Mouse (Mus musculus) spleen, postnatal 14 days (tissue): Measurements from ENCODE around the gene Shank2.

Experiments
- DNase-seq, 2 experiments: peaks; one replicate each; pipeline ENCODE4 v3.0.0; 2021 to 2022; ENCODE audit warnings: low spot score in 2 of 2

Gene Shank2

GRCm38 (mm10) chr7:144268778-144269177 lies 267.1 kb downstream of the Shank2 start:
- no peak for DNase-seq

DNA sequence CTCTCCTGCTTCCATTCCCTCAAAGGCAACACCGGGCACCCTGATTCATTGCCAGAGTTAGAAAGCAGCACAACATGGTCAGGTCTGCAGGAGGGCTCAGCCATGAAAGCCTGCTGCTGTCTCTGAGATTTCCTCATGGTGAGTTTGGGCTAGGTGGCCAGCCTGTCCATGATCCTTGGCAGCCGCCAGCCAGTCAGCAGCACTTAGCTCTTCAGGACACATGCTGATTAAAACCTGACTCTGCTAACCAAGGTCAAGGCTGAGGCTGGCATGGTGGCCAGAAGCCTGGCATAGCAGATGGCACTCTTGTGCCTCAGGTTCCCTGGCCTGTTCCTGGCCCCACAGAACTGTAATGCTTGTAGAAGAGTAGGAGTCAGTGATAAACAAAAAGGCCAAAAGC lies 269.3 kb downstream of the Shank2 start:
- DNase-seq = no peak

GRCm38 (mm10) chr7:144278703-144279102 lies 277.0 kb downstream of the Shank2 start:
- no peak for DNase-seq

DNA sequence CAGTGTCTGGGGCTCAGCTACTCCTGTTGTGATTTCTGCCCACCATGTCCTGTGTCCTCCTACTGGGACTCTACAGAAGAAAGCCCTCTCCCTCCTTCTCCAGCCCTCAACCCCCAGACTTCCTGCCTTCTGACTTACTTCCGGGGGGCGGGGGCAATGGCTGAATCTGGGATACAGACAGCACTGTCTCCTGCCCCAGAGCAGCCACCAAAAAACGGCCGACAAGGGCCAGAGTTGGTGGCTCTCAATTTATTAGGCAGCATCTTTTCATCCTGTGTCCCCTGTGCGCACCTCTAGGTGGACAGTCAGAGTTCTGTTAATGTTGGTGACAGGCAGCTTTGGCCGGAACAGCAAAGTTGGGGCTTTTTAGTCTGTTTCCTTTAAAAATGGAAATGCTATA lies 282.0 kb downstream of the Shank2 start:
- DNase-seq = no peak

DNA sequence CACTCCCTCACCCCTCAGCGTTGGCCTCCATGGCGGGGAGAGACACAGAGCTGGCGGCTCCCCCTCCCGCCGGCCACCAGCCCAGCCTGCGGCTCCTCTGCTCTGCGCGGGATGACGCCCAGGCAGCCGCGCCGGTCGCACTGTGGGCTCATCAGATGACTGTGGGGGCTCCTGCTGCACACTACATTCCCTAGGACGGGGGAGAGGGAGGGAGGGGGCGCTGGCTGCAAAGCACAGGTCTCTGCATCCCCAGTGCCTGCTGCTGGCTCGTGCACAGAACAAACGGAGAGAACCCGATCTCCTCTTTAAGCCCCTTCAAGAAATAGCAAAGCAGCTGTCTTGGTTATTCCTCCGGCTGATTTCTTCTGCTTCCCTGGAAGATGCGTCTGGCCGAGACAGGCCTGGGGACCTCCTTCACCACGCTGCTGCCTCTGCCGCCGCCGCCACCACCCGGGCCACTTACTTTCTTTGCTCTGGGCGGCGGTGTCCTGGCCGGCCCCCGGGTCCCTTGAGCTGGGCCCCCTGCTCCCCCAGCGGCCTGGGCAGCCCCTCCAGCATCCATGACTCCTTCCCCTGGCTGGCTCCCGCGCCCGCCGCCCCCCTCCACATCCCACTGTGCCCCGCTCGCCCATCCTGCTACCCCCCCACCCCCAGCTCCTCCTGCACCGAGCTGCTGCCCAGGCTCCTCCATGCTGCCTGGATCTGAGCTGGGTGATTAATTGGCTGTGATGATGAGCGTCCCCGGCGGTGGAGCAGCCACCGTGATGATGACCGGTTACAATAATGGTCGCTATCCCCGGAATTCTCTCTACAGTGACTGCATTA lies 282.7 kb downstream of the Shank2 start:
- DNase-seq = no peak

- no peak for DNase-seq
These were observed 283.4 kb downstream of the Shank2 start for GRCm38 (mm10) chr7:144285066-144285633.

DNA sequence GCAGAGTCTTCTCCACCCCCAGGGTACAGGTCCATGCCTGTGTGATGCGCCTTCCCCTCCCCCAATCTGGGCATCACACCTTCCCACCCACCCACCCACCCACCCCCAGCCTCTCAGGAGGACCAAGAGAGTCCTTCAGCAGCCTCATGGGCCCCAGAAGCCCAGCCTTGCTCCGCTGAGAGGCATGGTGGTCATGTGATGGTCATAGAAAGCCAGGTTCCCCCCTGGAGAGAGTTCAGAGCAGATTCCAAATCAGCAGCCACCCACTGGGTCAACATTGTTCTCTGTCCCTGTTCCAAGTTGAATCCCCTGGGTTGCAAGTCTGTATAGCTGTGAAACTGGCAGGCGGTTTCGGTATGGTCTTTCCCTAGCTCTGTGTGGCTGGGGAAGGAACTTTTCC lies 284.2 kb downstream of the Shank2 start:
- DNase-seq = no peak

GRCm38 (mm10) chr7:144287991-144288390 lies 286.3 kb downstream of the Shank2 start:
- no peak for DNase-seq

DNA sequence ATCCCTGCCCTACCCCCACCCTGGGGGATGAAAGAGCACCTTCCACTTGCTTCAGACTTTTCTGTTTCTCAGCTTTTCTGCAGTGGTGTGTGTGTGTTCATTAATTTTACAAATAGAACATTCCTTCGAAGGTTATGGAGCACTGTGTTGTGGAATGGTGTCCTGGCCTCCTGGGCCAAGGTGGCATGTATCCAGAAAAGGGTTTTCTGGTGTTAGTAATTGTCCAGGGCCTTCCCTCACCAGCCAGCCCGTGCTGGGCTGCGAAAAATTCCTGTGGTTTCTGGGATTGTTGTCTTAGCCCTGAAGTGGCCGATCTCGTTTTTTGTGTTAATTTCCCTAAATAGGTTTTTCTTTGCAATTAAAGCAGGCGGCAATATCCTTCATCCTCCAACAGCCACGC lies 289.8 kb downstream of the Shank2 start:
- no peak for DNase-seq

- no peak for DNase-seq
These were observed 291.9 kb downstream of the Shank2 start for GRCm38 (mm10) chr7:144293611-144294010.

GRCm38 (mm10) chr7:144294239-144295200 lies 292.8 kb downstream of the Shank2 start:
- no peak for DNase-seq

DNA sequence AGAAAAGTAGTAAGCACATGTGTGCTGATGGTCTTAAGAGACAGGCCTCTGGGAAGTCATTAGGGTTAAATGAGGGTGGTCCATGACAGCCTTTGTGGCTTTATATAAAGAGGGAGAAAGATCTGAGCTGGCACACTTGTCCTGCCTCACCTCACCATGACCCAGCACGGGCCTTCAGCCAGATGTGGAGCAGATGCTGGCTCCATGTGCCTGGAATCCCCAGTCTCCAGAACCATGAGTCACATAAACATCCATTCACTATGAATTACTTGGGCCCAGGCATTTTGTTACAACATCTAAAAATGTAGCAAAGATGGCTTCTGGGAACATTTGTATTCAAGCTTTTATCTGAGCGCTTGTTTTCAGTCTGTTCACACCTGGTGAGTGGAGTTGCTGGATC lies 297.6 kb downstream of the Shank2 start:
- DNase-seq = no peak

DNA sequence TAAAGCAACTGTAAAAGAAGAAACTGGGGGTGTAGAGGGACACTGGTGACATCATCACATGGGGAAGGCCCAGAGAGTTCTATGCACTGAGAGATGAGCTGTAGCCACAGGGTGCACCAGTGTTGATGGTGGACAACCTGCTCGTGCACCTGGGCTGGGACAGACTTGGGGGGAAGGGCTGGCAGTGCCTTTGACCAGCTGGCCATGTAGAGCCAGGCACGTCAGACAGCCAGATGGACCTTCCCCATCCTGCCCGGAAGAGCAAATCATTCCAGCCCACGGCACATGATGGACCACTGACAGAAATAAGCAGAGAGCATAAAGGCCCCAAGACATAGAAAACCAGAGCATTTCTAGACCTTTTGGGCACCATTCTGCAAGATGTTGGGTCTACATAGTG lies 299.9 kb downstream of the Shank2 start:
- no peak for DNase-seq

GRCm38 (mm10) chr7:144302498-144302897 lies 300.8 kb downstream of the Shank2 start:
- no peak for DNase-seq

DNA sequence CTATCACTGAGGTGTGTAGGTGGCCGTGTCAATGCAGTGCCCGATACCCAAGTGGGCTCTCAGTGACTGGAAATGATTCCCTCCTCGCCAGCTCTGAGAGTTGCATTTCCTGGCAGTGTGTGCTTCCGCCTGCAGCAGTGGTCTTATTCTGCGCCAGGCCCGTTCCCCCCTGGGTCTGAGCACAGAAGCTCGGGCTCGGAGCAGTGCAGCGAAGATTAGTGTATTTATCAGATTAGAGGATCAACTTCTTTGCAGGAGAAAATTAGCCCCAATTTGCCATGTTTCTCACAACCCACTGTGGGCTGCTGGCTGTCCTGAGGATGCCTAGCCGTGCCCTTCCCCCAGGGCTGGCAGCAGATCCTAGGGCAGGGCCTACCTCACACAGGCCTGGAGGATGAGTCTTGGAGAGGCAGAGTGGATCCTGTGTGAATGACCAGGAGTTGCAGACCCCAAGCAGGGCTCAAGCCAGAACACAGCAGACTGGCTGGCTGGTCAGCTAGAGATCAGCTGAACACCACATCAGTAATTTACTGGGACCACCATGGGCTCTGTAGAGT lies 306.2 kb downstream of the Shank2 start:
- DNase-seq = no peak

GRCm38 (mm10) chr7:144314438-144315105 lies 312.8 kb downstream of the Shank2 start:
- no peak for DNase-seq

DNA sequence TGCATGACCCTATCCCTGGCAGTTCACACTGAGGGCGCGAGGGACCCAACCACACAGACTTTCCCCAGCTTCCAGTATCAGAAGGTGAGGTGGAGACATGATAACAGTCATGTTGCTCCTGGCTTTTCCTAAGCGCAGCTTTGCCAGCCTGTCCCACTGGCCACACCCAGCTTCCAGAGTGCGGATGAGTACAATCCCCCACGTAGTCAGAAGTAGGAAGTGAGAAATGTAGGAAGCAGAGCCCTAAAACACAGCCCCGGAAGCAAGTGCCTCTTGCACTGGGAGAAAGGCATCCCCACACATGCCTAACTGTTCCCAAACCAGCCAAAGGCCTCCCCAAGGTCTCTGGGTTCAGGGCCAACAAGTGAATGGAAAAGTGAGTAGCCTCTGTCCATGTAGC lies 314.5 kb downstream of the Shank2 start:
- DNase-seq = no peak

- no peak for DNase-seq
These were observed 315.1 kb downstream of the Shank2 start for GRCm38 (mm10) chr7:144316797-144317196.

DNA sequence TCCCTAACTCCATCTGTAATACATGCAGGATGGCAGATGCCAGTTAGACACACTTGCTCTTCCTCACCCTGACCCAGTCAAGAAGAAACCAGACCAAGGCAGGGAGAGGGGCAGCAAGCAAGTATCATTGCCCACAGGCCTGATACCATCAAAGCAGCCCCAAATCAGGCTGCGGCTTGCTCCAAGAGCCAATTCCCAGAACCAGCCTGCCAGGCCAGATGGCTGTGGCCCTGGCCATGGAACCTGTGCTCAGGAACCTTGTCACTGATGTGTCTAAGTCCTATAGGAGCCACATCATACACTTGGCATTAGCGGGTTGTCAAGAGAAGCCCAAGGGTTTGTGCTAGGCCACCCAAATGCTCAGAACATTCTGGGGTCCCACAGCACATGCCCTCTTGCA lies 322.3 kb downstream of the Shank2 start:
- no peak for DNase-seq

- no peak for DNase-seq
These were observed 323.1 kb downstream of the Shank2 start for GRCm38 (mm10) chr7:144324861-144325260.

DNA sequence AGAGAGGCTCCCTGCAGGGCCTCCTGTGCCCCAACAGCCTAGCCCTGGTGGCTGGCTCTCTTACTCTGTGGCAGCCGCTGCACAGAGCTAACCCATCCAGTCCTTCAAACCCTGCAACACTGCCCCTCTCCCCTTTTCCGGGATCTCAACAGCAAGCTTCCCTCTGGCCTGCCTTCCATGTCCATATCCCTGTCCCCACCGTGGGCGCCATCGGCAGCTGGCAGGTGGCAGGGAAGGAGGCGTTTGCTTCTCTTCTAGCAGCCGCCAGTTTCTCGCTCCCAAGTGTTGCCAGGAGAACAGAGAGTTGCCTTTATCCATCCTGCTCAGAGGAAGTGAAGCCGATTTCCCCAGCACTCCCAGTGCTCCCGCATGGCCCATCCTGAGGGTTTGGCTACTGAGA lies 323.9 kb downstream of the Shank2 start:
- DNase-seq = no peak
